22 mouse cellular contexts compared by ENCODE assay signal in genomic region chr2:124657358-124657757, GRCm38 (mm10).
DNase-seq lines count a peak whose midpoint lies in the region; ATAC-seq and TF ChIP-seq lines count a peak whose summit lies in the region.
"Had no signal": no experiment of that assay in that cellular context is flagged by ENCODE, and none has a peak within 500 bp of the region (broad histone marks: within the 10 kb centered on the region; RNA-seq: fewer than 3 reads in every experiment).

No protein-coding gene starts in this region.

- no peak for TF ChIP-seq CTCF in forebrain, postnatal 0 days (IDR thresholded peaks at IDR 0.05; ENCODE audit: low read depth)
- TF ChIP-seq CTCF in heart, adult 2 months (IDR thresholded peaks at IDR 0.05): no peak

- H3K4me2 ChIP-seq in forebrain, postnatal 0 days (ENCODE audit: low read depth): no peak overlapping the region
- H3K4me2 ChIP-seq in kidney, embryonic 15.5 days: no peak overlapping the region
- H3K4me2 ChIP-seq: embryonic facial prominence, embryonic 15.5 days; heart, embryonic 13.5 days; intestine, embryonic 15.5 days had no signal

- no peaks in the 10 kb centered on the region for H3K9me3 ChIP-seq in forebrain, postnatal 0 days (ENCODE audit: low read length)
- H3K9me3 ChIP-seq in forebrain, embryonic 10.5 days: no peaks in the 10 kb centered on the region
- H3K9me3 ChIP-seq in kidney, embryonic 15.5 days (replicated peaks): no peaks in the 10 kb centered on the region
- H3K9me3 ChIP-seq: embryonic facial prominence, embryonic 15.5 days; heart, embryonic 13.5 days; hindbrain, embryonic 10.5 days; intestine, embryonic 15.5 days had no signal

- no peak for TF ChIP-seq EP300 in heart, adult 2 months (IDR thresholded peaks at IDR 0.05; ENCODE audit: insufficient read depth, low read depth, low read length)

- H3K4me3 ChIP-seq in forebrain, postnatal 0 days (ENCODE audit: low read depth, low read length): no peak overlapping the region
- H3K4me3 ChIP-seq in forebrain, embryonic 10.5 days: no peak overlapping the region
- H3K4me3 ChIP-seq in heart, adult 2 months: no peak overlapping the region
- H3K4me3 ChIP-seq in kidney, embryonic 15.5 days (replicated peaks): no peak overlapping the region
- H3K4me3 ChIP-seq: embryonic facial prominence, embryonic 15.5 days; erythroblast, embryonic 14.5 days; heart, embryonic 13.5 days; hindbrain, embryonic 10.5 days; intestine, embryonic 15.5 days had no signal

- TF ChIP-seq POLR2A in heart, adult 2 months (IDR thresholded peaks at IDR 0.05; ENCODE audit: insufficient read depth, low read depth, low read length): no peak

- ATAC-seq in forebrain, postnatal 0 days: peak; percentile 51; the same call in 1 of the 2 replicates
- ATAC-seq in kidney, embryonic 15.5 days (replicated peaks; ENCODE audit: low FRiP score): no peak
- ATAC-seq: activated CD4-positive, CD25-positive, alpha-beta regulatory T cell, adult 4 months; intestine, embryonic 15.5 days; Patski had no signal

- H3K27ac ChIP-seq in forebrain, postnatal 0 days (ENCODE audit: low read depth, low read length): no peak overlapping the region
- no peak overlapping the region for H3K27ac ChIP-seq in forebrain, embryonic 10.5 days
- peak overlapping the region; percentile 24 for H3K27ac ChIP-seq in heart, adult 2 months
- 0 out of 2 replicates have a peak overlapping the region, but pooled peaks have one; percentile 49 for H3K27ac ChIP-seq in kidney, embryonic 15.5 days
- H3K27ac ChIP-seq: embryonic facial prominence, embryonic 15.5 days; heart, embryonic 13.5 days; hindbrain, embryonic 10.5 days; intestine, embryonic 15.5 days had no signal

- H3K4me1 ChIP-seq in forebrain, postnatal 0 days (ENCODE audit: insufficient read depth): no peaks in the 10 kb centered on the region
- peaks cover 13% of the 10 kb centered on the region; the same call in 1 of the 2 replicates for H3K4me1 ChIP-seq in forebrain, embryonic 10.5 days
- H3K4me1 ChIP-seq in heart, adult 2 months (ENCODE audit: control insufficient read depth, insufficient read depth, low read length): no peaks in the 10 kb centered on the region; the same call in 1 of the 2 replicates
- peaks cover 7% of the 10 kb centered on the region; the same call in 1 of the 2 replicates for H3K4me1 ChIP-seq in kidney, embryonic 15.5 days
- H3K4me1 ChIP-seq: embryonic facial prominence, embryonic 15.5 days; intestine, embryonic 15.5 days had no signal

- WGBS in forebrain, postnatal 0 days: 64% methylated on average over 11 of the region's 11 CpGs
- 88% methylated on average over 11 of the region's 11 CpGs for WGBS in forebrain, embryonic 10.5 days
- WGBS in heart, adult 2 months: 66% methylated on average over 11 of the region's 11 CpGs
- WGBS in kidney, embryonic 15.5 days: 80% methylated on average over 11 of the region's 11 CpGs

- peaks cover 37% of the 10 kb centered on the region; the same call in 1 of the 2 replicates for H3K36me3 ChIP-seq in forebrain, postnatal 0 days (ENCODE audit: insufficient read depth)
- peaks cover 6% of the 10 kb centered on the region; the same call in 1 of the 2 replicates for H3K36me3 ChIP-seq in forebrain, embryonic 10.5 days (replicated peaks)
- H3K36me3 ChIP-seq in heart, adult 2 months (ENCODE audit: control insufficient read depth, insufficient read depth, low read length): peaks cover 27% of the 10 kb centered on the region
- H3K36me3 ChIP-seq in kidney, embryonic 15.5 days: peaks cover 48% of the 10 kb centered on the region

- intact Hi-C loops in heart, adult 2 months (cut with DNase I): no loop called here
- intact Hi-C loops in heart, postnatal 10 days (cut with DNase I): loop anchor here (2.0 kb wide), 1 partner anchor 43 kb away; no protein-coding TSS in a partner anchor

- no peaks in the 10 kb centered on the region for H3K27me3 ChIP-seq in forebrain, postnatal 0 days (ENCODE audit: insufficient read depth, low read length)
- no peaks in the 10 kb centered on the region for H3K27me3 ChIP-seq in forebrain, embryonic 10.5 days (ENCODE audit: poor library complexity, severe bottlenecking)
- H3K27me3 ChIP-seq in heart, adult 2 months (ENCODE audit: control insufficient read depth, insufficient read depth, low read length): no peaks in the 10 kb centered on the region
- no peaks in the 10 kb centered on the region for H3K27me3 ChIP-seq in kidney, embryonic 15.5 days
- H3K27me3 ChIP-seq: CH12.LX; embryonic facial prominence, embryonic 15.5 days; heart, embryonic 13.5 days; intestine, embryonic 15.5 days; Patski had no signal

- H3K79me2 ChIP-seq in heart, adult 2 months (replicated peaks; ENCODE audit: control insufficient read depth, insufficient read depth, low read length): no peaks in the 10 kb centered on the region; the same call in 1 of the 2 replicates

- H3K9ac ChIP-seq in forebrain, postnatal 0 days: no peak overlapping the region
- no peak overlapping the region for H3K9ac ChIP-seq in heart, adult 2 months (ENCODE audit: low read depth, low read length)
- H3K9ac ChIP-seq in kidney, embryonic 15.5 days: no peak overlapping the region
- H3K9ac ChIP-seq: embryonic facial prominence, embryonic 15.5 days; heart, embryonic 13.5 days; intestine, embryonic 15.5 days had no signal

- no peak for DNase-seq in forebrain, postnatal 0 days
- DNase-seq in forebrain, embryonic 10.5 days (ENCODE audit: extremely low spot score, low spot score): no peak
- DNase-seq in heart, adult 2 months: no peak
- no peak for DNase-seq in heart, postnatal 10 days
- DNase-seq in kidney, adult 11 months: no peak
- peak; percentile 30 for DNase-seq in brain, adult 2 months (ENCODE audit: low read depth, low spot score)
- DNase-seq in layer of hippocampus, postnatal 36 days: no peak
- DNase-seq: adrenal gland, postnatal 14 days; cerebellum, adult 2 months; cerebellum, postnatal 10 days; embryo, embryonic 11 days; gastrocnemius, postnatal 36 days; kidney, adult 2 months had no signal

Comparison
In these comparisons a context has a peak if more than half of its experiments do, and no peak if none do; other contexts are left out.
1. H3K27ac ChIP-seq: peak in heart, adult 2 months (single experiment) and kidney, embryonic 15.5 days (single experiment); none in forebrain, postnatal 0 days (single experiment) and forebrain, embryonic 10.5 days (single experiment).